Mouse (Mus musculus) heart, adult 8-10 months (tissue): ENCODE data around the gene Setd1b. TPM values are rescaled to one million over a fixed set of nuclear protein-coding genes. Genes with fewer than 3 reads are reported as not detected.

ENCODE experiments used
- DNase-seq: peaks from one replicate; pipeline ENCODE4 v3.0.0; 2022; ENCODE audit warnings: low spot score
- total RNA-seq, 4 experiments: library from RNA; stranded (reverse); gene quantifications; 2 replicates each; pipeline ENCODE4 v1.2.4; 2022

Setd1b gene
- 10 to 100 TPM; 14.3 to 21.5 (median 18.2) TPM for total RNA-seq

DNA sequence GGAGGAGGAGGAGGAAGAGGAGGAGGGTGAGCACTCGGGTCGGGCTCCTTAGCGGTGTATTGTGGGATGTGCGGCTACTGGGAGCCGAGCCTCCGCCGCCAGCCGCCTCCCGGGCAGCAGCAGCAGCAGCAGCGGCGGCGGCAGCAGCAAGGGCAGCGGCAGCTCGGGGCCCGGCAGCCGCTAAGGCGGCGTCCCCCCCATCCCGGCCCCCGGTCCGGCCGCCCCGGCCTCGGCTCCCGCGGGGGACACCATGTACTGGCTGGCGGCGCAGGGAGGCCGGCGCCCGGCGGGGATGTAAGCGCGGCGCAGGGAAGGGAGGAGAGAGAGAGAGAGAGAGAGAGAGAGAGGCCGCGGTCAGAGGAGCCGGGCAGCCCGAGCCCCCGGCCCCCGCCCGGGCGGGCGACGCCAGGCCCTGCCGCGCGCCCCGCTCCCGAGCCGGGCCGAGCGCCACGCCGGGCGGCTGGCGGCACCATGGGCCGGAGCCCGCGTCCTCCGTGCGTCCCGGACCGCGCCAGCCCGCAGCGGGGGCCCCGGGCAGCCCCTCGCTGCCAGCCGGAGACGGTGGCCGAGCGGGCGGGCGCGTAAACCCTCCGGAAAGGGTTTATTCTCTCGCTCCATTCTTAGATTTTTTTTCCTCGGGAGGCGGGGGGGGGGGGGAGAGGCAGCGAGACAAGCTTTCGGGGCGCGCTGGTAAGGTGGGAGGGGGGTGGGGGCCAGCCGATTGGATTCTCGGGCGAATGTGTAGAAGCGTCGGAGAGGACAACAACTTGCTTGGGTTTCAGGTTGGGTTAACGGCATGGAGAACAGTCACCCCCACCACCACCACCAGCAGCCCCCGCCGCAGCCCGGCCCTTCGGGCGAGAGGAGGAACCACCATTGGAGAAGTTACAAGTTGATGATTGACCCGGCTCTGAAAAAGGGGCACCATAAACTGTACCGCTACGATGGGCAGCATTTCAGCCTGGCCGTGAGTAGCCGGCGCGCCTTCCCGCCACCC, at the start of gene Setd1b:
TSS of gene Setd1b (plus strand) at position 33 of the 997 bp plus-strand sequence.
- DNase-seq, result no peak

- no peak for DNase-seq
These were observed 48.8 kb upstream of the Setd1b start for GRCm38 (mm10) chr5:123093077-123093633.

- DNase-seq, result no peak
These were observed 47.6 kb upstream of the Setd1b start for GRCm38 (mm10) chr5:123094238-123094991.

GRCm38 (mm10) chr5:123096299-123096698, 45.7 kb upstream of the Setd1b start:
- DNase-seq, result no peak

DNA sequence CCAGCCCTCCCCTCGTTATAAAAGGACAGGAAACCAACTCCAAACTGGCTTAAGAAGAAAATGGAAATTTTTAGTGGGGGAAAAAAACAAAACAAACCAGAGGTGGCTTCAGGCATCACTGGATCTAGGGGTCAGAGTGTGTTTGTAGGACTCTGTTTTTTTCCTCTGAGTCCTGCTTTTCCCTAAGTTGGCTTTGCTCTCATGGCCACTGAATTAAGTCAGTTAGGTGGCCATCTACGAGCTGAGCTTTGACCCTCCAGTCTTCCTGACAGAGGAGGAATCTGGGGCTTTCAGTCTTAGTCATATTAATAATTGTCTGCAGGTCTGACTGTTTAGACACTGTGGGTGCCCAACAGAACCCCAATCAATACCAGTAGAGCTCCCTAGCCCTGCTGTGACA, 43.5 kb upstream of the Setd1b start:
- DNase-seq, result no peak

GRCm38 (mm10) chr5:123102376-123102775, 39.6 kb upstream of the Setd1b start:
- DNase-seq, result no peak

- no peak for DNase-seq
These were observed 38.4 kb upstream of the Setd1b start for GRCm38 (mm10) chr5:123103556-123103955.

DNA sequence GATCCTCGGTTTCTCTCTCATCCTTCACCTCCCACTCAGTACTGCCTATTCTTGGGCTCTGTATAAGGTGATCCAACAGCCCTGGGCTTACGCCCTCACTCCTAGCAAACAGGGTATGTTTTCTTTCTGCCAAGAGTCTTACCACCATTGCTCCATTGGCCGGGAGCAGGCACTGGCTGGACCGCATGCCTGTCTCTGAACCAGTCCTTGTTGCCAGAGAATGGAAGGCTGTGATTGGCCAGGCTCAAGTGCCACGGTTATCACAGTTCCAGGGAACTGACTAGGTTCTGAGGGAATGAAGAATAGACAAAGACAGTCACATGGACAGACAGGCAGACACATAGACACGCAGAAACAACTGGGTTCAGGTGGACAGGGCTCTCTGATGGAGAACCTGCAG, 37.2 kb upstream of the Setd1b start:
- peak; percentile 24 for DNase-seq

GRCm38 (mm10) chr5:123109452-123110203, 32.4 kb upstream of the Setd1b start:
- DNase-seq, result no peak

GRCm38 (mm10) chr5:123110296-123110721, 31.7 kb upstream of the Setd1b start:
- DNase-seq, result no peak

DNA sequence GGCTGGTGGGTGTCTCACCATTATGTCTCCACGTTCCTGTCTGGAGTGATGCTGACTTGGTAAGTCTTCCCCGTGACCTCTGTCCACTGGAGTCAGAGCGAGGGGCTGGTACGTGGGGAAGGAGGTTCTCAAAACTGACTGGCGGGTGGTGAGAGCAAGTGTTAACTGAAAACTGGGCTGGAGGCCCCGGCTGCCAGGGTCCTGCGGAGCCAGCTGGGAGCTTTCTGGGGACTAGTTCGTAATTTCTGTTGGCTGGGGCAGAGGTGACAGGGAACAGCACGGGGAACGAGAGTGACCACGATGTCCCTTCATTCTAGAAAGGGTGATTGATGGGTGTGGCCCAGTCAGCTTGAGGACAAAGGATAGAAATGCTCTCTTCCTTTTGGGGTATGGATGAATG, 27.9 kb upstream of the Setd1b start:
- DNase-seq, result no peak

- DNase-seq, result no peak
These were observed 27.1 kb upstream of the Setd1b start for GRCm38 (mm10) chr5:123114924-123115323.

- DNase-seq, result no peak
These were observed 25.9 kb upstream of the Setd1b start for GRCm38 (mm10) chr5:123116080-123116479.

DNA sequence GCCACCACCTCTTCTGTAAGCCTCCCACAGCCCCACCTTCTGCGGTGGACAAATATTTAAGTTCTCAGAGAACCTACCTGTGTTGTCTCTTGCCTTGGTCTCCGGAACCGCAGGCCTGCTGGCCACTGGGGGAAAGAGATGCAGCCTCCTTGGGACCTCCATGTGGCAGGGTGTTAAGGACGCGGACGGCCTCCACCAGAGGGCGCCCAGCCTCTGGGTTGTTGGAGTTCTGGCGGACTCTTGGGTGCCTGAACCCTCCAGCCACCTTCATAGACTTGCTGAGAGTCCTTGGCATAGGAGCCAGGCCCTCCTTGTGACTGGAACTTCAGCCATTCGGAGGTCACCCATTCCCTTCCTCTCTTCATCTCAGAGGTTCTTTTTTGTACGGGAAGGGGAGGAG, 24.7 kb upstream of the Setd1b start:
- peak; percentile 65 for DNase-seq

- DNase-seq, result no peak
These were observed 24.2 kb upstream of the Setd1b start for GRCm38 (mm10) chr5:123117773-123118172.

GRCm38 (mm10) chr5:123118826-123119225, 23.2 kb upstream of the Setd1b start:
- no peak for DNase-seq

DNA sequence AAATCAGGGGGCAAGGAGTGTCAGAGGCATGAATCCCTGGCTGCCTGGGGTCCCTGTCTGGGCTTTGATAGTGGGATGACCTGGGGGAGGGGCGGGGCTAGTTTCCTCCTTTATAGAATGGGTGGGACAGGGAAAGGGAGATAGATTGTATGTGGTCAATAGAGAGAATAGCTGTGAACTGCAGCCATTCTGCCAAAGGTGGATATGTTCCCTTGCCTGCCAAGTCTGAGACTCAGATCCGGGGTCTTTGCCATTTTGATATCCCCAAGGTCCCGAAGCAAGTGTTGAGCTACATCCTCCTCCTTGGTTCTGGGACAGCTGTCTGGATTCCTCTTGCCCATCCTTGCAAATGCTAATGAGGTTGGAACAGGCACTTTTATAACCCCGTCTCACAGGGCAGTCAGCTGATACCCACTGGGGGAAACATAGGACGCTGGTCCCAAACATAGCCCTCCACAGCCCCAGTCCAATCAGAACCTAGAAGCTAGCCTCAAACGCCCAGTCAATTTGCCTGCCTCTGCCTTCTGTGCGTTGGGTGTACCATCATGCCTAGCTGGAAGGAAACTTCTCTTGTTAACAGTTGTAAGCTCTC, 21.3 kb upstream of the Setd1b start:
- DNase-seq, result no peak

DNA sequence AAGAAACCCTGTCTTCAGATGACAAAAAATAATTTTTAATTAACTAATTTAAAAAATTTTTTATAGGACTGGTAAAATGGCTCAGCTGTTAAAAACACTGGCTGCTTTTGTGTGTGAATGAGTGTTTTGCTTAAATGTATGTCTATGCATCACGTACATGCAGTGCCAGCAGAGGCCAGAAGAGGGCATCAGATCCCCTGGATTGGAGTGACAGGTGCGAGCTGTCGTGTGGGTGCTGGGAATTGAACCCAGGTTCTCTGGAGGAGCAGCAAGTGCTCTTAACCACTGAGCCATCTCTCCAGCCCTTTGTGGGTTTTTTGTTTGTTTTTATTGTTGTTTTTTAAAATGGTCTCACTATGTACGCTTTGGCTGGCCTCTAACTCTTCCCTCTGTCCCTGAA, 19.8 kb upstream of the Setd1b start:
- no peak for DNase-seq

GRCm38 (mm10) chr5:123125105-123125504, 16.9 kb upstream of the Setd1b start:
- DNase-seq, result no peak

DNA sequence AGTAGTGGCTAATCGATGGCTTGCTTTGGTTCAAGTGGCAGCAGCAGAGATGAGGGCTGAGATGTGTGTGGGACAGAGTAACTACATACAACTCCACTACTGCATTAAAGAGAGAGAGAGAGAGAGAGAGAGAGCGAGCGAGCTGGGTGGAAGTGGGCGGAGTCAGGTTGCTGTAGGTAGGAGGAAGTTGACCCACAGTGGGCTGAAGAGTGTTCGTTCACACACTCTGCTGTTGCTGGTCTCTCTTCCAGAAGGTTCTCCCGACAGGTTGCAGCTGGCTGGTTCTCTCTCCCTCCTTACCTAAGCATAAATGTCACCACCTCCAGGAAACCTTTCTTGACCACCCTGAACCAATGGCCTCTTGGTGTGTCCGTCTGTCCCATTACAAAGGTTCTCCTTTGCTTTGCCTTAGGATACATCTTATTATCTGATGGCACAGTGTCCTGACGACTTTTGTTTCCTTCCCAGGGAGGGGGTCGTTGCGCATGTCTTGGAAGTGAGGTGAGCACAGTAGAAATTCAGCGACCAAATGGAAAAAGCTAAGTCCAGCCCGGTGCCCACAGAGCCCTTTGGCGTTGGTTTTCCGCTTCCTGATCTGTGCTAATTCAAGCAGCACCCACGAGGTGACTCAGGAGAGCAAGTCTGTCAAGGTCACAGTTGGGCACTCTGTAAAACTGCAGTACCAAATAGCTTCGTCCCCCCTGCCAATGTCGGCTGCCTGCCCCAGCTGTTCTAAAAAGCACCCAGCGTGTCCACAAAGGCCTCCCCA, 16.2 kb upstream of the Setd1b start:
- peak; percentile 35 for DNase-seq
